ENCODE assay signal across 28 mouse cellular contexts in the genomic region with DNA sequence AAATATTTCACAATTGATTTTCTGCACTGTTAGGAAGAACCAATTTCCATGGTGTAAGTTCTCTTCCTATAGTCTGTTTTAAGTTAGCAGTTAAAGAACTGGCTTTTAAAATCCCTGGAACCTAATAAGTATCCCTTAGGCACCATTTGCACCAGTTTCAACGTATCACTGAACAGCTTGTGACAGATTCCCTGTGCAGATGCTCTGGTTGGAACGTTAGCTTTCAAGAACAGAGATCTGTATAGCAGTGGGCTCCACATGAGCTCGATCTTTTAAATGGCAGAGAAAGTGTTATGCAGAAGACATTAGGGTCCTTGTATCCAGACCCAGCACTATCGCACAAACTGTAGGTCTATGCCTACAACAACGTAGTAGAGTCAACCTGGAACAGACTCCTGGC. TPM values are rescaled to one million over a fixed set of nuclear protein-coding genes. Genes with fewer than 3 reads are reported as not detected.
A peak's percentile ranks its signal among the peaks of the same experiment; 100 is the strongest.
DNase-seq lines count a peak whose midpoint lies in the region; ATAC-seq and TF ChIP-seq lines count a peak whose summit lies in the region.
"Had no signal": no experiment of that assay in that cellular context is flagged by ENCODE, and none has a peak within 500 bp of the region (broad histone marks: within the 10 kb centered on the region; RNA-seq: fewer than 3 reads in every experiment).

No protein-coding gene starts in this region.

- no peak overlapping the region for H3K4me2 ChIP-seq in forebrain, embryonic 16.5 days (ENCODE audit: low read length)
- H3K4me2 ChIP-seq in forebrain, embryonic 12.5 days = no peak overlapping the region
- H3K4me2 ChIP-seq: heart, embryonic 12.5 days; heart, embryonic 15.5 days; hindbrain, embryonic 13.5 days; intestine, embryonic 15.5 days had no signal

- TF ChIP-seq CTCF in brain, embryonic 14.5 days (IDR thresholded peaks at IDR 0.05; ENCODE audit: borderline replicate concordance, extremely low read depth, insufficient read depth, insufficient read length) = no peak
- no peak for TF ChIP-seq CTCF in layer of hippocampus, adult 2 months (conservative IDR thresholded peaks at IDR 0.05)
- TF ChIP-seq CTCF in gastrocnemius, adult 2 months (IDR thresholded peaks at IDR 0.05) = no peak

- peak; percentile 33 for DNase-seq in brain, embryonic 14.5 days (ENCODE audit: low read depth)
- peak; percentile 19 to 21 for DNase-seq in layer of hippocampus, adult 2 months (ENCODE audit: low spot score in 2 of 2)
- peak; percentile 12 to 51 for DNase-seq in layer of hippocampus, postnatal 14 days (ENCODE audit: low spot score in 2 of 2)
- no peak for DNase-seq in gastrocnemius, adult 2 months
- DNase-seq: adrenal gland, postnatal 14 days; B cell, adult 2 months; cerebellum, adult 11-12 months; cerebellum, adult 8-10 months; cerebellum, postnatal 10 days; cerebellum, postnatal 36 days; embryo, embryonic 11 days; gastrocnemius, postnatal 14 days; heart, adult 18-20 months; heart, postnatal 10 days; heart, postnatal 36 days had no signal

- no peaks in the 10 kb centered on the region for H3K36me3 ChIP-seq in forebrain, embryonic 16.5 days (ENCODE audit: control insufficient read depth, insufficient read depth)
- H3K36me3 ChIP-seq in forebrain, embryonic 12.5 days (replicated peaks) = no peaks in the 10 kb centered on the region
- H3K36me3 ChIP-seq: forebrain, embryonic 10.5 days; G1E; heart, embryonic 12.5 days; heart, embryonic 15.5 days; hindbrain, embryonic 10.5 days; hindbrain, embryonic 13.5 days; intestine, embryonic 15.5 days had no signal

- no peaks in the 10 kb centered on the region for H3K27me3 ChIP-seq in forebrain, embryonic 16.5 days (replicated peaks; ENCODE audit: control insufficient read depth, insufficient read depth, low read length)
- H3K27me3 ChIP-seq in forebrain, embryonic 12.5 days = no peaks in the 10 kb centered on the region
- H3K27me3 ChIP-seq: CH12.LX; heart, embryonic 12.5 days; heart, embryonic 15.5 days; hindbrain, embryonic 13.5 days; intestine, embryonic 15.5 days; Patski had no signal

- no peak overlapping the region for H3K9ac ChIP-seq in forebrain, embryonic 16.5 days (replicated peaks; ENCODE audit: low read depth, low read length)
- H3K9ac ChIP-seq in forebrain, embryonic 12.5 days = no peak overlapping the region
- H3K9ac ChIP-seq: heart, embryonic 12.5 days; heart, embryonic 15.5 days; hindbrain, embryonic 13.5 days; intestine, embryonic 15.5 days had no signal

- ATAC-seq in forebrain, embryonic 16.5 days = peak; percentile 69
- ATAC-seq in forebrain, embryonic 12.5 days (ENCODE audit: low FRiP score) = no peak
- ATAC-seq in granulocyte monocyte progenitor cell, adult 5-6 weeks (replicated peaks; ENCODE audit: poor library complexity, severe bottlenecking) = no peak
- ATAC-seq: hindbrain, embryonic 16.5 days; intestine, embryonic 15.5 days; Patski had no signal

- intact Hi-C loops in gastrocnemius, adult 2 months (cut with DNase I) = no loop called here

- H3K4me3 ChIP-seq in forebrain, embryonic 16.5 days (replicated peaks; ENCODE audit: low read length) = no peak overlapping the region
- no peak overlapping the region for H3K4me3 ChIP-seq in forebrain, embryonic 12.5 days (replicated peaks)
- no peak overlapping the region for H3K4me3 ChIP-seq in layer of hippocampus, adult 2 months
- no peak overlapping the region for H3K4me3 ChIP-seq in gastrocnemius, adult 2 months
- H3K4me3 ChIP-seq: forebrain, embryonic 10.5 days; heart, embryonic 12.5 days; heart, embryonic 15.5 days; hindbrain, embryonic 10.5 days; hindbrain, embryonic 13.5 days; intestine, embryonic 15.5 days had no signal

- no peak for TF ChIP-seq POLR2A in brain, embryonic 14.5 days (IDR thresholded peaks at IDR 0.05; ENCODE audit: borderline replicate concordance, extremely low read depth, insufficient read depth, insufficient read length, poor library complexity, severe bottlenecking)

- WGBS in forebrain, embryonic 16.5 days = 65% methylated on average over 5 of the region's 5 CpGs
- 70% methylated on average over 5 of the region's 5 CpGs for WGBS in forebrain, embryonic 12.5 days

- H3K27ac ChIP-seq in forebrain, embryonic 16.5 days (ENCODE audit: low read length) = no peak overlapping the region
- no peak overlapping the region for H3K27ac ChIP-seq in forebrain, embryonic 12.5 days
- H3K27ac ChIP-seq in layer of hippocampus, adult 2 months = peak overlapping the region; percentile 32; the same call in 1 of the 2 replicates
- H3K27ac ChIP-seq in gastrocnemius, adult 2 months = no peak overlapping the region
- H3K27ac ChIP-seq: forebrain, embryonic 10.5 days; heart, embryonic 15.5 days; hindbrain, embryonic 10.5 days; hindbrain, embryonic 13.5 days; intestine, embryonic 15.5 days had no signal

- H3K4me1 ChIP-seq in forebrain, embryonic 16.5 days (replicated peaks; ENCODE audit: control insufficient read depth, insufficient read depth, low read length) = no peaks in the 10 kb centered on the region
- no peaks in the 10 kb centered on the region; the same call in 1 of the 2 replicates for H3K4me1 ChIP-seq in forebrain, embryonic 12.5 days
- H3K4me1 ChIP-seq: heart, embryonic 12.5 days; heart, embryonic 15.5 days; hindbrain, embryonic 10.5 days; hindbrain, embryonic 13.5 days; intestine, embryonic 15.5 days had no signal

- H3K9me3 ChIP-seq in forebrain, embryonic 16.5 days (ENCODE audit: control insufficient read depth, low read length) = no peaks in the 10 kb centered on the region
- H3K9me3 ChIP-seq in forebrain, embryonic 12.5 days = no peaks in the 10 kb centered on the region
- H3K9me3 ChIP-seq: forebrain, embryonic 10.5 days; G1E; heart, embryonic 12.5 days; heart, embryonic 15.5 days; hindbrain, embryonic 10.5 days; hindbrain, embryonic 13.5 days; intestine, embryonic 15.5 days had no signal

RNA-seq across cellular contexts. Expression of gene Aco1, which starts 52.6 kb away (rescaled TPM):
- 54.3 and 58.3 TPM in 2 replicates for polyA plus RNA-seq in forebrain, embryonic 16.5 days (2015; fragmentation: Nextera tagmentation; extraction: Ambion mirVana)
- 60.8 and 63.9 TPM in 2 replicates for polyA plus RNA-seq in forebrain, embryonic 12.5 days (2016; fragmentation: Nextera tagmentation; extraction: Ambion mirVana)
- polyA plus RNA-seq in brain, embryonic 14.5 days (2012; rRNA removed) = 51.0 and 52.3 TPM in 2 replicates
- 10 to 100 TPM; 27.0 to 30.3 TPM for total RNA-seq in layer of hippocampus, adult 2 months (2021)
- 10 to 100 TPM; 37.1 to 44.8 TPM for total RNA-seq in layer of hippocampus, postnatal 14 days (2021)
- total RNA-seq in gastrocnemius, adult 2 months (2021) = 10 to 100 TPM; 16.5 to 17.7 TPM
- 20.6 and 30.3 TPM in 2 replicates for total RNA-seq in granulocyte monocyte progenitor cell, adult 5-6 weeks (2014; fragmentation: Nextera tagmentation)
- total RNA-seq in granulocyte monocyte progenitor cell, adult 5-6 weeks (2017) = 17.2 and 26.8 TPM in 2 replicates
